Mouse (Mus musculus): ENCODE results near the gene Hrh1.

DNA sequence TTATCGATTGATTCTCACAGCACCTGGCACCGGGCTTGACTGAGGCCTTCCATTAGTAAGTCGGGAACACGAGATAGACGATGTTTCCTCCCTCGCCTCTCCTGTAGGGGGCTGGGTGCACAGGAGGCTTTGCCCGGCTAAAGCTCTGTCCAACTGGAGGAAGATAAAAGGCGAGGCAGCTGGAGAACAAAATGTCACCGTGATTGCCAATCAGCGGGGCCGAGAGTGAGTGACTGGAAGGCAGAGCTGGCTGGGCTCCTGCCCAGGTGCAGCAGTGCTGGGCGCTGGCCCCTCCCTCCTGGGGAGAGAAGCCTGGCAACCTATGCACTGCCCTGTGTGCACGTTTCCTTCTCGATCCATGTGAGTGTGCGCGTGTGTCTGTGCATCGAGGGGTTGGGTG, 10.5 kb downstream of the Hrh1 start:
- TF ChIP-seq CTCF (IDR thresholded peaks at IDR 0.05; ENCODE audit: extremely low read depth, insufficient read length, insufficient replicate concordance, low read depth, low read length) (no peak), POLR2A (IDR thresholded peaks at IDR 0.05; ENCODE audit: low read depth, low read length) (0 out of 2 replicates have a peak, but pooled peaks have one; percentile 14)
